20 mouse cellular contexts compared by ENCODE assay signal in genomic region chr4:104918017-104918416, GRCm38 (mm10). TPM values are rescaled to one million over a fixed set of nuclear protein-coding genes. Genes with fewer than 3 reads are reported as not detected.
"Had no signal": no experiment of that assay in that cellular context is flagged by ENCODE, and none has a peak within 500 bp of the region (broad histone marks: within the 10 kb centered on the region; RNA-seq: fewer than 3 reads in every experiment).

No protein-coding gene starts in this region.

- H3K4me2 ChIP-seq: limb, embryonic 13.5 days; liver, embryonic 11.5 days; liver, embryonic 15.5 days; midbrain, embryonic 11.5 days had no signal

- H3K9me3 ChIP-seq: limb, embryonic 10.5 days; limb, embryonic 13.5 days; liver, embryonic 15.5 days had no signal

- H3K4me3 ChIP-seq: limb, embryonic 10.5 days; limb, embryonic 13.5 days; liver, embryonic 15.5 days had no signal

- H3K27me3 ChIP-seq: liver, embryonic 15.5 days had no signal

- H3K4me1 ChIP-seq: liver, embryonic 15.5 days had no signal

- H3K36me3 ChIP-seq: limb, embryonic 10.5 days; limb, embryonic 13.5 days; liver, embryonic 15.5 days had no signal

- ATAC-seq: intestine, postnatal 0 days had no signal

- DNase-seq: kidney, postnatal 10 days; lung, adult 2 months; lung, postnatal 14 days; lung, postnatal 4 days; midbrain, embryonic 14.5 days; thymus, adult 2 months; thymus, postnatal 14 days; thymus, postnatal 4 days had no signal

- H3K27ac ChIP-seq: limb, embryonic 10.5 days; limb, embryonic 13.5 days; liver, embryonic 15.5 days; stomach, postnatal 0 days had no signal

- H3K9ac ChIP-seq: limb, embryonic 13.5 days; liver, embryonic 15.5 days had no signal

RNA-seq across cellular contexts. Expression of gene Fyb2, which starts 4.8 kb away (rescaled TPM):
- polyA plus RNA-seq: intestine, embryonic 14.5 days; limb, embryonic 10.5 days; neural tube, embryonic 11.5 days; stomach, embryonic 14.5 days had no signal

RNA-seq across cellular contexts. Expression of gene C8a, which starts 41.8 kb away (rescaled TPM):
- polyA plus RNA-seq: intestine, postnatal 0 days; limb, embryonic 10.5 days; limb, embryonic 13.5 days; lung, adult 2 months; midbrain, embryonic 11.5 days; midbrain, embryonic 14.5 days; neural tube, embryonic 11.5 days; neural tube, embryonic 14.5 days; spleen, adult 2 months; stomach, embryonic 14.5 days; stomach, postnatal 0 days; thymus, adult 2 months had no signal
